Mouse (Mus musculus): ENCODE results near the gene Hoxa7. TPM values are rescaled to one million over a fixed set of nuclear protein-coding genes. Genes with fewer than 3 reads are reported as not detected.

Hoxa7 gene
- total and polyA plus RNA-seq, 2 experiments from 2014 or later = 0.07 TPM; not detected in 1

DNA sequence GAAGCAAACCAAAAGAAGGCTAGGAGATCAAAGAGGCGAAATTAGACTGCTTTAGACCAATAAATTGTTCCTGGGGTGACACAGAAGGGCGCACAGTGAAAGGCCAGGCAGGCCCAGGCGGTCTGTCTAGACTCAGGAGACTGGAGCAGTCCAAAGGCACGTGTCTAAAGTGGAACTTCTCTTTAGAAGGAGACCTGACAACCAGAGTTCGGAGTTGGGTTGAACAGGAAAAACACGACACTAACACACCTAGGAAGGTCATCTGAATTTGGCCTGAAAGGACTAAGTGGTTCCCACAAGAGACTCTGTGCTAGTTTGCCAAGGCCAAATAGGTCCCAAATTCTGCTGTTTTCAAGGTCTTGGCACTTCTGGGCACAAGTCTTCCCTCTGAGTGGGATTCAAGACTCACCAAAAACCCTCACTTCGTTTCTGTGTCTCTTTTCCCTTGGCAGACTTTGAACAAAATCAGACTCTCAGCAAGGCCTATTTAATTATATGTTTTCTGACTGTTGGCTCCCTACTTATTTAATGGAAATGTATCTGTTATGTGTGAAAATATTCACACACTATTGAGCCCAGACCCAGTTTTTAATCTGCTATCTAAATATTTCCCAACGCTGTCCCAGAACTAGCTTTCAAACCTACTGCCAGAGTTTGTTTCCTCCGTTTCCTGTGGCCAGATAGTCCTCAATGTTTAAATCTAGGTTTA is 2.3 kb downstream of the Hoxa7 start:
- TF ChIP-seq CTCF (IDR thresholded peaks at IDR 0.05; ENCODE audit: low read depth) = no peak
- TF ChIP-seq EP300 (IDR thresholded peaks at IDR 0.05; ENCODE audit: low read depth) = no peak
- H3K36me3 ChIP-seq (replicated peaks; ENCODE audit: control insufficient read depth, insufficient read depth, low read length) = no peaks in the 10 kb centered on the region
- 43% methylated on average over 9 of the region's 9 CpGs for WGBS
- H3K4me1 ChIP-seq (ENCODE audit: control insufficient read depth, insufficient read depth) = no peaks in the 10 kb centered on the region
- H3K9ac ChIP-seq (replicated peaks; ENCODE audit: low read depth, low read length) = no peak overlapping the region
- H3K4me2 ChIP-seq (ENCODE audit: low read depth, low read length) = no peak overlapping the region
- no peaks in the 10 kb centered on the region for H3K9me3 ChIP-seq (replicated peaks; ENCODE audit: control insufficient read depth, low read length)
- ATAC-seq (ENCODE audit: insufficient read depth, low read depth) (no peak), DNase-seq (ENCODE audit: low spot score) (no peak)
- no peak overlapping the region for H3K27ac ChIP-seq (ENCODE audit: low read depth)
- H3K27me3 ChIP-seq (ENCODE audit: control insufficient read depth, insufficient read depth, low read length) = peaks cover 100% of the 10 kb centered on the region
- H3K4me3 ChIP-seq (ENCODE audit: low read depth, low read length) = no peak overlapping the region

DNA sequence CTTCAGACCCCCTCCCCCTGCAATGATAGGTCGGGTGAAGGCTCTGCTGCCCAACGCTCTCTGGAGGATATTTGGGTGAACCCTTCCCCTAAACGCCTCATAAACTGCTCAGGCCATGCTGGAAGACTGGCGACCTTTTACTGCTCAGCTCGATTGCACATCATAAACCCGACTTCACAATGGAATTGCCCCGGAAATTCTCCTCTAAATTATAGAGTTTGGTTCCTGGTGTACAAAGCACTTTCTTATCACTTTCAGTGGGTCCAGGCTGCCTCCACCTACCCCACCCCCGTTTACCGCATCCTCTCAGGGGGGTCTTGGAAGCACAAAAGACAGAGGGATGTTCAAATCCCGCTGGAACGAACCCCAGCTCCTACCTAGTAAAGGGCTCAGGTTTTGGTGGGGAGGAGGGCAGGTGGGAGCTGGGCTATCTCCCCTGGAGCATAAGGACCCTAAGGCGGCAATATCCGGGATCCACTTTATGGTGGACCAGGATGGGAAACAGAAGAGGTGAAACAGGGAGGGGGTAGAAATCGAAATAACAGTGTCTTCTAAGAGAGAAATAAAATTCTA is 2.9 kb downstream of the Hoxa7 start:
- Histone ChIP-seq H3K4me3 (ENCODE audit: low read depth, low read length) (no peak overlapping the region), H3K4me1 (ENCODE audit: control insufficient read depth, insufficient read depth) (no peaks in the 10 kb centered on the region), H3K27ac (ENCODE audit: low read depth) (no peak overlapping the region), H3K9me3 (replicated peaks; ENCODE audit: control insufficient read depth, low read length) (no peaks in the 10 kb centered on the region), H3K36me3 (replicated peaks; ENCODE audit: control insufficient read depth, insufficient read depth, low read length) (no peaks in the 10 kb centered on the region), H3K27me3 (ENCODE audit: control insufficient read depth, insufficient read depth, low read length) (peaks cover 100% of the 10 kb centered on the region), H3K4me2 (ENCODE audit: low read depth, low read length) (no peak overlapping the region), H3K9ac (replicated peaks; ENCODE audit: low read depth, low read length) (no peak overlapping the region)
- no peak for DNase-seq (ENCODE audit: low spot score)
- TF ChIP-seq EP300 (IDR thresholded peaks at IDR 0.05; ENCODE audit: low read depth) (no peak), CTCF (IDR thresholded peaks at IDR 0.05; ENCODE audit: low read depth) (no peak)
- no peak for ATAC-seq (ENCODE audit: insufficient read depth, low read depth)
- 14% methylated on average over 14 of the region's 14 CpGs for WGBS

- Histone ChIP-seq H3K9ac (replicated peaks; ENCODE audit: low read depth, low read length) (no peak overlapping the region), H3K4me1 (ENCODE audit: control insufficient read depth, insufficient read depth) (no peaks in the 10 kb centered on the region), H3K27ac (ENCODE audit: low read depth) (no peak overlapping the region), H3K9me3 (replicated peaks; ENCODE audit: control insufficient read depth, low read length) (no peaks in the 10 kb centered on the region), H3K36me3 (replicated peaks; ENCODE audit: control insufficient read depth, insufficient read depth, low read length) (no peaks in the 10 kb centered on the region), H3K27me3 (ENCODE audit: control insufficient read depth, insufficient read depth, low read length) (peaks cover 100% of the 10 kb centered on the region), H3K4me3 (ENCODE audit: low read depth, low read length) (peak overlapping the region; percentile 33), H3K4me2 (ENCODE audit: low read depth, low read length) (peak overlapping the region; percentile 45; the same call in 1 of the 2 replicates)
- TF ChIP-seq EP300 (IDR thresholded peaks at IDR 0.05; ENCODE audit: low read depth) (no peak), CTCF (IDR thresholded peaks at IDR 0.05; ENCODE audit: low read depth) (no peak)
- WGBS = 10% methylated on average over 23 of the region's 23 CpGs
- no peak for ATAC-seq (ENCODE audit: insufficient read depth, low read depth)
- no peak for DNase-seq (ENCODE audit: low spot score)
Measured at GRCm38 (mm10) chr6:52217895-52218642, 3.6 kb downstream of the Hoxa7 start.

- Histone ChIP-seq H3K9me3 (replicated peaks; ENCODE audit: control insufficient read depth, low read length) (no peaks in the 10 kb centered on the region), H3K4me1 (ENCODE audit: control insufficient read depth, insufficient read depth) (no peaks in the 10 kb centered on the region), H3K27ac (ENCODE audit: low read depth) (no peak overlapping the region), H3K9ac (replicated peaks; ENCODE audit: low read depth, low read length) (no peak overlapping the region), H3K4me3 (ENCODE audit: low read depth, low read length) (peak overlapping the region; percentile 33), H3K36me3 (replicated peaks; ENCODE audit: control insufficient read depth, insufficient read depth, low read length) (no peaks in the 10 kb centered on the region), H3K4me2 (ENCODE audit: low read depth, low read length) (peak overlapping the region; percentile 45), H3K27me3 (ENCODE audit: control insufficient read depth, insufficient read depth, low read length) (peaks cover 100% of the 10 kb centered on the region)
- 1% methylated on average over 25 of the region's 25 CpGs for WGBS
- DNase-seq (ENCODE audit: low spot score) (no peak), ATAC-seq (ENCODE audit: insufficient read depth, low read depth) (no peak)
- TF ChIP-seq CTCF (IDR thresholded peaks at IDR 0.05; ENCODE audit: low read depth) (no peak), EP300 (IDR thresholded peaks at IDR 0.05; ENCODE audit: low read depth) (no peak)
Measured at GRCm38 (mm10) chr6:52217459-52217768, 4.2 kb downstream of the Hoxa7 start.

DNA sequence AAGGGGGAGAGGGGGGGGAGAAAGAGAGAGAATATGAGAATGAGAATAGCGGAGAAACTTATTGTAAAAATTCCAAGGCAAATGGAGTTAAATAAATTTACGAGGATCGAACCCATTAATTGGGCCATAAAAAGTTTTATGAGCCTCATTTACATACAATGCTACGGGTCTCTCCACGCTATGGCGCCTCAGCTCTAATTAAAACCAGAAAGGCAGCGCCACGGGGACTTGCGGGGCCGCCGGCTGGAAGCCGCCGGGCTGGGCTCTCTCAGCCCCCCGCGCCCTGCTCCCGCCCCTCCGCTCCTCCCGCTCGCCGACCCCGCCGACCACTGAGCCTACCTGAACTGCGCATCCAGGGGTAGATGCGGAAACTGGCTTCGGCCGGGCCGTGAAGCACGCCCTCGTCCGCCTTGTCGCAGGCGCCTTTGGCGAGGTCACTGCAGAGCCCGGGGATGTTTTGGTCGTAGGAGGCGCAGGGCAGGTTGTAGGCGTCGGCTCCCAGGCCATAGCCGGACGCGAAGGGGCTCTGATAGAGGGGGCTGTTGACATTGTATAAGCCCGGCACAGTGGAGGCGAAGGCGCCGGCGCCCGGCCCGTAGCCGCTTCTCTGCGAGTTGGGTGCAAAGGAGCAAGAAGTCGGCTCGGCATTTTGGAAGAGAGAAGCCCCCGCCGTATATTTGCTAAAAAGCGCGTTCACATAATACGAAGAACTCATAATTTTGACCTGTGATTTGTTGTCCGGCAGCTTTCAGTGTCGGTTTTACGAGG is 4.8 kb downstream of the Hoxa7 start:
- no peak overlapping the region for H3K9ac ChIP-seq (replicated peaks; ENCODE audit: low read depth, low read length)
- H3K9me3 ChIP-seq (replicated peaks; ENCODE audit: control insufficient read depth, low read length) = no peaks in the 10 kb centered on the region
- ATAC-seq (ENCODE audit: insufficient read depth, low read depth) = no peak
- H3K4me2 ChIP-seq (ENCODE audit: low read depth, low read length) = peak overlapping the region; percentile 45
- H3K4me1 ChIP-seq (ENCODE audit: control insufficient read depth, insufficient read depth) = no peaks in the 10 kb centered on the region
- TF ChIP-seq EP300 (IDR thresholded peaks at IDR 0.05; ENCODE audit: low read depth) (no peak), CTCF (IDR thresholded peaks at IDR 0.05; ENCODE audit: low read depth) (no peak)
- WGBS = 3% methylated on average over 60 of the region's 60 CpGs
- H3K27me3 ChIP-seq (ENCODE audit: control insufficient read depth, insufficient read depth, low read length) = peaks cover 100% of the 10 kb centered on the region
- H3K27ac ChIP-seq (ENCODE audit: low read depth) = no peak overlapping the region
- no peak for DNase-seq (ENCODE audit: low spot score)
- no peaks in the 10 kb centered on the region for H3K36me3 ChIP-seq (replicated peaks; ENCODE audit: control insufficient read depth, insufficient read depth, low read length)
- H3K4me3 ChIP-seq (ENCODE audit: low read depth, low read length) = peak overlapping the region; percentile 33
